Mouse (Mus musculus) heart, adult 18-20 months (tissue): ENCODE data around the gene Mars. TPM values are rescaled to one million over a fixed set of nuclear protein-coding genes. Genes with fewer than 3 reads are reported as not detected.
A peak's percentile ranks its signal among the peaks of the same experiment; 100 is the strongest.

Source experiments
- DNase-seq, 2 experiments: peaks; one replicate each; pipeline ENCODE4 v3.0.0; 2021 to 2022; ENCODE audit warnings: mixed read lengths in 1 of 2
- total RNA-seq, 2 experiments: library from RNA; stranded (reverse); gene quantifications; 2 replicates each; pipeline ENCODE4 v1.2.3; 2021

Gene Mars
- total RNA-seq, 2 experiments from 2014 or later: 43.7 to 44.8 TPM

DNA sequence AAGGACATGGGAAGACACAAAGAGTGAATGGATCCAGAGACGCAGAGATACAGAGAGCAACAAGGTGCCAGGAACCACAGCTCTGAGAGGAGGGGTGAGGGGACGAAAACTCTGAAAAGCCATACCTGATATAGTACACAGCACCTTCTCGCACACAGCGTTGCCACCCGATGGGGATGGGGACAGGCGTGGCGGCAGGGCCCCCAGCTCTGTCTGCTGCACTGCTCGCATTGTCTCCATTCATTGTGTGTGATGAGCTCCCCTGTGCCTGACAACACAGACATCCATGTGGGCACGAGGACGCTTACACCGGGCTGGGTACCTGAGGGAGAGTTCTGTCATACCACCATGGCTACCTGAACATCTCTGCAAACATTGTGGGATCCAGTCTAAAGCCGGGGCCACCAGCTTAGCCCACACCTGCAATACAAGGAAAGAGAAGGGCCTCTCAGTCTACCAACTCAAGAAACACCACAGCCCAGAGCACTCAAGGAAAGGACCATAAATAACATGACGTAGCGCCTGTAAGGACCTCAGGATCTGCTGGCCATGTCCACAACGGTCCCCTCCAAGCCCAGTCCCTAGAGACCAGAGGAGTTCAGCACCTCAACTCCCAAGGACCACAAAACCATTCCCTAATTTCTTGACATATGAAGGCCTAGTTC, 24.2 kb downstream of the Mars start:
- DNase-seq: no peak

DNA sequence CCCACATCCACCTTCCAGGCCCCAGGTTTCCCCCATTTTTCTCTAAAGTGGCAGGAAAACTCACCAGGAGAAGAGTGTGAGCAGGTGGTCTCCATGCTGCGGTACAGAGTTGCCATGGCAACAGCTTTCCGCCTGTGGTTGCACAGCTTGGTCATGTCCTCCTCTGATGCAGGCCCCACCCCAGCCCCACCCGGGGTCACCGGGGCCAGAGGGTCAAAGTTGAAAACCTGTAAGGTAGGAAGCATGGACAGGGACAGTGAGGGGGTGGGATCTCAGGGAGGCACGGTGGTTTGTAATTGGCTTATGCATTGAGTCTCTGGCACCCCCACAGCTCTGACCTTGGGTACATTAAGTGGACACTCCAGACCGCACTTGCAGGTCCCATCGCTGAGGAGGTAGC, 24.9 kb downstream of the Mars start:
- DNase-seq: no peak

DNA sequence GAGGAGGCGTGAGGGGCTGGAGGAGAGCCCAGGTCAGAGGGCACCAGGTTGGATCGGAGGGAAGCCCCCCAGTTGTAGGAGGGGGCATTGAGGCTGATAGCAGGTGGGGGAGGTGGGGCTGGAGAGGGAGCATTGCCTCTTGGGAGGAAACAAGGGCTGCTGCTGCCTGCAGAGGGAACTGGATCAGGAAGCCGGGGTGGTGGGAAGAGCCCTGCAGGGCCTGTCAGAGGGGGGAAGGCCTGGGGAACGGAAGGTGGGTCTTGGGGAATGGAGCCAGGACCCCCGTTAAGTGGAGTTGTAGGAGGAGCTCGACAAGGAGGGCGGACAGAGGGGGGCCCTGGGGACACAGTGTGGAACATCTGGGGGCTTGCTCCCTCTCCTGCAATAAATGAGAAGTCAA, 25.4 kb downstream of the Mars start:
- DNase-seq: no peak

DNA sequence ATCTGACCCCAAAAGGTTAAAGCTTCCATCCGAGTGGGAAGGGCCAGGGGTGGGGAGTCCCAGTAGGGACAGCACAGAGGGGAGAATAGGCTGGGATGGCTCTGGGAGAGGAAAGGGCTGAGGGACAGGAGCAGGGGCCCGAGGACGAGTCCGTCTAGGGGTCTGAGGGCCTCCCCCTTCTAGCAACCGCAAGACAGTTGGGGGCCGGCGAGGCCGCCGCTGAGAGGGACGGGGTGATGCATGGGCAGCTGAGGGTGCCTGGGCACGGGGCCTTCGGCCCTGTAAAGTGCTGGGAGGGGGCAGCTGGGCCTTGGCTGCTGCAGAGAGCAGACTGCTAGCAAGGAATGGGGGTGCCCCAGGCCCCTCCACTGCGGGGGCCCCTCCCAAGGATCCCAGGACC, 25.9 kb downstream of the Mars start:
- no peak for DNase-seq

DNA sequence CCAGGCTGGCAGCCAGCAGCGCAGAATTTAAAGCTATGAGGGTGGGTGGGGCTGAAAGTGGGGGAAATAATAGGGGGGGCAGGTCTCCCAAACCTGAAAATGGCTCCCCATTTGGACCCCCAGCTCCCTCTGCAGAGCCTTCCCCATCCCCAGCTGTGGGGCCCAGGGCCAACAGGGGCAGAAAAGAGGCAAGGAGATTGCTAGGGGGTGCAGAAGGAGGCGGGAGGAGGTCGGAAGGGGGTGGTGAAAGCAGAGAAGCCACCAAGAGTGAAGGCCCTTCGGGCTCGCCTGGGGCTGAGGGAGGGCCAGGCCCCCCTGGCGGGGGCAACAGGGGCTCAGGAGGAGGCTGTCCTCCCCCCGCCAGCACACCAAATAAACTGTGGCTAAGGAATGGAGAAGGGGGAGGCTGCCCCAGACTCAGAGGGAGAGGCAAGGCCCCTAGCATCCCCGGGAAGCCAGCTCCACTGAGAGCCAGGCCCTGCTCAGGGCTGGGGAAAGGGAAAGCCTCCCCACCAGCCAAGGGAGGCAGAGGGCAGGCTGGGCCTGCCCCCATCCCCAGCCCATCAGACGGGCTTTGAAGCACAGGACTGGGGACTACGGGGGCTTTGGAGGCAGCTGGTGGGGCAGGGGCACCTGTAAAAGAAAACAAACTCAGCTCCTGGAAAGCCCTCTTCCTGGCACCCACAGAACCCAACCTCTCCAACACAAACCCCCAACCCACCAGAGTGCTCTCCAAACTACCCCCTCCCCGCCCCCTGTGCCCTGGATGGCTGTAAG, 26.7 kb downstream of the Mars start:
- no peak for DNase-seq

DNA sequence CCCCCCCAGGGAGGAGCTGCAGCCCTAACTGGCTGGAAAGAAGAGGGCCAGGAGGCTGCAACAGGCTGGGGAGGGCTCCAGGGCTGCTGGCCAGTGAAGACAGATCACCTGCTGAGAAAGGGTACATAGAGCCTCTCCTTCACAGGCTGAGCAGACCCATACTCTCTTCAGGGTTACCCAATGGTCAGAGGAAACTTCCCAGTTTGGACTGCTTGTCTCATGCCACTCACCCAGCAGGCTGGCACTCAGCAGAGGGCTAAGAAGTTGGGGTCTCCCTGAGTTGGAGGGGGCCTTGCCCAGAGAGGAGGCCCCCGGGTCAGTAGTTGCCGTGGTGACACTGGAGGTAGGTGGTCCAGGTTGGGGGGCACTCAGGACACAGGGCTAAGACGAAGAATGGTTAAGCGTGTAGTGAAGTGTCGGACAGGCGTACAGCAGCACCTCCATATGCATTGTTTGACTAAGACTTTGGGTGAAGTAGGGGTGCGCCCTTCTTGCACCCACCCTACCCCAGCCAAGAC, 27.4 kb downstream of the Mars start:
- DNase-seq: no peak

DNA sequence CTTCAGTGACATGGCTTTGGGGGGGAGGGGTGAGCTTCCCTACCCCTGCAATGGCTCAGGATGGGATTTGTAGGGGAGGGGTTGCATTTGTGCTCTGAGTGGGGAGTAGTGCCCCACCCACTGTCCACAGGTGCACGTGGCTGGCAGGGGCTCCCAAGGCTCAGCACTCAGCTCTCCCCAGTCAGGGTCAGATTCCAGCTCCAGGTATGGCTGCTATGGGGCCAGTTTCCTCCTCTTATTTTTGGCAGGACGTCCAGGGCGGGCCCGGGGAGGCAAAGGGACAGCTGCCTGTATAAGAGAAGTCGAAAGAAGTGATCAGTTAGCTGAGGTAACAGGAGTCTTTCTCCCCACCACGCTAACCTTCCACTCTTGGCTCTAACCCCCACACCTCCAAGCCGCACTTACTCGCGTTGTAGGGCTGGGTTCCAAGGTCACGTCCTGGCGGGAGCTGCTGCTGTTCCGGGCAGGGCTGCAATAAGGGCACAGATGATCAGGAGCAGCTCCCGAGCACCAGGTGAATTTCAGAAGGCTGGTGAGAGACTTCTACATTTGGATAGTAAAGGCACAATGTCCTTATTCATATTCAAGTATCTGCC, 28.9 kb downstream of the Mars start:
- DNase-seq: no peak

DNA sequence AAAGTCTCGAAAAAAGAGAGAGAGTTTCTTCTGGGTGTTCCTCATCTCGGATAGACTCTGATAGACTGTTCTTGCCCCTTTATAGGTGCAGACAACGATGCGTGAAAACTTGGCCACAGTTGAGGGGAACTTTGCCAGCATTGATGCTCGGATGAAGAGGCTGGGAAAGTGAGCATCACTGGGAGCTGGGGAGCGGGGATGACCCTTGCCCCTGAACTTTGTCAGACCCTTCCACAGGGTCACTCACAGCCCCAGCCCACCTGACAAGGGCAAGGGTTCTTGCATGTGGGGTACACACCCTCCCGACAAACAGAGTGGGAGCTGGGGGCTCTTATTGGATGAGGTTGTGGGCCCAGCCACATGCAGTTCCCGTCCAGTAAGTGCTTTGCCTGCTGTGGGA, 30.3 kb downstream of the Mars start:
- no peak for DNase-seq

DNA sequence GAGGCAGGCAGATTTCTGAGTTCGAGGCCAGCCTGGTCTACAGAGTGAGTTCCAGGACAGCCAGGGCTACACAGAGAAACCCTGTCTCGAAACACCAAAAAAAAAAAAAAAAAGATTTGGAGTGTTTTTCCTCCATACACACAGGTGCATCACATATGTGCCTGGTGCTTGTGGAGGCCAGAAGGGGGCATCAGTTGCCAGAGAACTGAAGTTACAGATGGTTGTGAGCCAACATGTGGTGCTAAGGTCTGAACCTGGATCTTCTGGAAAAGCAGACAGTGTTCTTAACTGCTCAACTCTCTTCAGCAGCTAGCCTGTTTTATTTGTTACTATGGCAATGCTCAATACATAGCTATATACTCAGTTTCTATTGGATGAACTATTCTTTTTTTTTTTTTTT, 31.9 kb downstream of the Mars start:
- no peak for DNase-seq

DNA sequence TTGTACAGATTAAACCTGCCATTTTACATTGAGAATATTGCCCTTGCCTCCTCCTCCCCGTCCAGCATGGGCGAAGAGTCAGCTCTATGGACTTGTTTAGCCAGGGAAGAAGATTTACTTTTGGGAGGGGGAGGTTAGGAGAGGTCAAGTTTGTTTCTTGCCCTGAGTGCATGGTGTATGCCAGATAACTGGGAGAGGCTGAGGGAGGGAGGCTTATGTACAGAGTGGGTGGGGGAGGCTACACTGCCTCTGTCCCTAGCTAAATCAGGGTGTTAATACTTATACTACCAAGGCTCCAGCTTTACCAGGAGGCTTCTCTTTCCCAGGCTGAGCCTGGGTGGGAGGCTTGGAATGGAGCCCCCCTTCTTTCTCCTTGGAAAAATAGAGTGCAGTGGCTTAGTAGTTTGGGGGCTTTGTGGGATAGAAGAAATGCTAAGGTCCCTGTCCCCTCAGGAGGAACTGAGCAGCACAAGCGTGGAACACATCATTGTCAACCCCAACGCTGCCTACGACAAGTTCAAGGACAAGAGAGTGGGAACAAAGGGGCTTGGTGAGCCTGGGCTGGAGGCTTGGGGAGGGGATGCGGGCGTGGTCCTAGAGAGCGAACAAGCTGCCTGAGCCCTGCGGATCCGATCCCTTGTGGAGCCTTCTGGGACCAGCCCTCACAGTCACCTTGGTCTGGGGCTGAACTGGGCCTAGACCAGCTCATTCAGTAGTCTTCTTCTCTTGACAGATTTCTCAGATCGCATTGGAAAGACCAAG, 37.1 kb downstream of the Mars start:
- DNase-seq: no peak

DNA sequence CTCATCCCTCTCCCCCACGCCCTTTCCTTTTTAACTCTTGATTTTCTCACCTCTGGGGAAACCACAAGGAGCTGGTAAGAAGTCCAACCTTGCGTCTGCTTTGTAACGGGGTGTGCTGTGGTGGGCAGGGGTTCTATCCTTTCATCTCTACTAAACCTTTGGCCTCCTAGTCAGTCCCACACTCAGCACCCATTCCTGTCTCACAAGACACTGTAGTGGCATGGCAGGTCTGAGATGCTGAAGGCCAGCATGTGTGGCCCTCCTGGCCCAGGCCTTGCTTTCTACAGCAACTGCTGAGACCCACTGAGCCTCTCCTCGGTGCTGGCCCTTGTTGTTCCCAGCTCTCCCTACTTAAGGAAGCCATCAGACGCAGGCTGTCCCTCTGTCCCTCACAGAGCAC, 39.2 kb downstream of the Mars start:
- no peak for DNase-seq

DNA sequence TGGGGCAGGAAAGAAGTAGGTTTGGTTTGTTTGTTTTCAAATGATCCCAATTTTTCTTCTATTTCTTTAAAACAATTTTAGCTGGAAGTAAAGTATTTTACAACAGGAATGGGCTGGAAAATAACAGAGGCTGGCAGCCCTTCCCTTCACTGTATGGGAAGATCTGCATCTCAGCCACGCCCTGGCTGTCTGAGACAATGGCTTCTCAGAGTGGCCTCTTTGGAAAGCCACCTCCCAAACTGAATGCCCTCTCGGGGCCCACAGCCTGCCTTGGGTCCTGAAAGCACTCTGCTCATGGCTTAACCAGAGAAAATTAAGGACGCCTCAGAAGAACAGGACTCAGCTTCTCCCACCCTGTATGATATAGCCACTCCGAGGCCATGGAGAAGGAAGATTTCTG, 41.7 kb downstream of the Mars start:
- DNase-seq: no peak

DNA sequence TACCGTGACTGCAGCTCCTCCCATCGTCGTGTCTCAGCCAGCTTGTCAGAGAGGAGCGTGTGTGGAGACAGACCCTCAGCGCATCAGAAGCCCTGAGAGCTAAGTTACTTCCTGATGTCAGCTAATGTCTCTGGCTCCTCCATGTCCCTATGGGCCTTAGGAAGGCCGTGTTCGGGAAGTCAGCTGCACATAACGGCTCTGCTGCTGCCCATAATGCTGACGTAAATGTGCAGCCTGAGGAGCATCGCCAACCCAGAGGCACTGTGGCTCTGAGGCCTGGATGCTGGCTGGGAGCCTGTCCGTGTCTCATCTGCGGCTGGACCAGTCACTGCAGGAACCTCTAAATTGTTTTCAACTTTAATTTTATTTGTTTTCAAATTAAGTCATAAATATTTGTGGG, 42.5 kb downstream of the Mars start:
- DNase-seq: no peak

DNA sequence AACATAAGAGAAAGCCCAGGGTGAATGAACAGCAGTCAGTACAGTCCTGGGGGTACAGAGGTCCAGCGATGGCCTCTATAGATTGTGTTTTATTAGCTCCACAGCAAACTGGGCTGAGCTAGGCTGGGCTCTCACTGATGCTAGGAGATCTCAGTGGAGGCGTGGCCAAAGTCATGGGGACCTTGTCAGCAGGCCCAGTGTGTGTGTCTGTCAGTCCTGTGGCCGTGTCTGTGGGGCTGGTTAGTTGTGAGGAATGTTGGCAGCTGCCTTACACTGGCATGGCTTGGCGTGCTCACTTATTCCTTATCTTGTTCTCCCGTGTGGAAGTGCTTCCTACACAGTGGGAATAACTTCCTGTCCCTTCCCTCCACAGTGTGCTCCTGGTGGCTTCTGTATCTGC, 43.2 kb downstream of the Mars start:
- peak; percentile 53 to 76 for DNase-seq

DNA sequence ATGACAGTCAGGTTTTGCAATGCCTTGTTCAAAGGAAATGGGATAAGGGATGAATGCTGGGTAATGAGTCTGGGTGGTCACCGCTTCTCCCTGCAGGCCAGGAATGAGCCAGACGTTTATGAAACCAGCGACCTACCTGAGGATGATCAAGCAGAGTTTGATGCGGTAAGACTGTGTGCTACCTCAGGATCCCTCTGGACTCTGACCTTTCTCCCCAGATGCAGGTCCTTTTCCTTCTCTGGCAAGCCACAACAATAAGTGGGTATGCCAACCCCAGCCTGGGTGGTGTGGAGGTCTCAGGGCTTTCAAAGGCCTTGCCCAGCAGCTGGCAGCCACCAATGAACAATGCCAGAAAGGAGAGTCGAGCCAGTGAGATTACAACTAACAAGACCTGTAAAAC, 44.3 kb downstream of the Mars start:
- no peak for DNase-seq

DNA sequence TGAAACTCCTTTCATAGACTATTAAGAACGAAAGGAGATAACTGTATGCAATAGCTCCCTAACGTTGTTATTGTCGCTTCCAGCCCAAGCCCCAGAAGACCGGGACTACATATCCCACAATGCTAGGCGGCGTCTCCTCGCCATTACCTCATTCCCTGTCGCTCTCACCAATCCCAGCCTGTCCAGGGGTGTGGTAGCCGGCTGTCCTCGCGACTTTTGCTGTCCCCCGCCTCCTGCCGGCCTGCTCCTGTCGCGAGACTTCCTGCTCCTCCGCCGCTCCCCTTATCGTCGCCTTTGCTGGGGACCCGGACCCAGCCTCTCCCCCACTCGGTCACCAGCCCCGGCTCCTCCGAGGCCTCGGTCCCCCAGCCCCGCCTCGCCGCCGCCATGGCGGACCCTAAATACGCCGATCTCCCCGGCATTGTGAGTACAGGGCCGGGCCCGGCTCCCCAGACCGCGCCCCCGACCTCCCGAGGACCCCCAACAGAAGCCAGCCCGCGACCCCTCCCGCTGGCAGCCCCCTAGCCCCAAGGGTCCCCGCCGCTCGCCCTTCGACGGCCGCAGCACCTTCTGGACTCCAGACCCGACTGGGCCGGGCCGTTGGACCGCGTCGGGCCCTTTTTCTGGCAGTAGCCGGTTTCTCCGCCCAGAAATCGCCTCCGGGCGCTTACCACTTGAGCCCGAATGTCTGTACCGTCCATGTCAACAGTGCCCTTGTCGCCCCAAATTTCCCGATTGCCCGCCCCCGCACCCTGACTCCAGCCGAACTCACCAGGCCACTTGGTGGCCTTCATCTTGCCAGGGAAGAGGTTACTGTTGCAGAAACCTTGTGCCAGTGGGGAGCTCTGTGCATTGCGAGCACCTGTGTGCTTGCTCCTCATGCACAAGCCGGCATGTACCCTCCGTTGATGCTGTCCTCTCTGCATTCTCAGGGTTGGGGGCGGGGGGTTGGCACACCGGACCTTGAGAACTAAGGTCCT, 45.2 kb downstream of the Mars start, which contains the start of gene Dctn2:
TSS of gene Dctn2 (plus strand) at position 257 of the 980 bp plus-strand sequence.
- DNase-seq: peak; percentile 94 to 98

DNA sequence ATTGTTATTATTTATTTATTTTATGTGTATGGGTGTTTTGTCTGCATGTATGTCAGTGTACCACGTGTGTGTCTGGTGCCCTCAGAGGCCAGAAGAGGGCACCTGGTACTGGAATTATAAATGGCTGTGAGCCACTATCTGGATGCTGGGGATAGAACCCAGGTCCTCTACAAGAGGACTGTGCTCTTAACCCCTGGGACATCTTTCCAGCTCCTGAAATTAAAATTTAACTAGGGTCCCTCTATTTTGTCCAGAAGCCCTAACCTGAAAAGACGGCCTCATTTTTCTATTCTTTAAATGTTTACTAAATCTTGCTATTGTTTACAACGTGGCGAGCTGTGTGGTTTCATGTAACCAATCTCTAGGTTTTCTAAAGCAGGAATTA, 45.9 kb downstream of the Mars start:
- no peak for DNase-seq

DNA sequence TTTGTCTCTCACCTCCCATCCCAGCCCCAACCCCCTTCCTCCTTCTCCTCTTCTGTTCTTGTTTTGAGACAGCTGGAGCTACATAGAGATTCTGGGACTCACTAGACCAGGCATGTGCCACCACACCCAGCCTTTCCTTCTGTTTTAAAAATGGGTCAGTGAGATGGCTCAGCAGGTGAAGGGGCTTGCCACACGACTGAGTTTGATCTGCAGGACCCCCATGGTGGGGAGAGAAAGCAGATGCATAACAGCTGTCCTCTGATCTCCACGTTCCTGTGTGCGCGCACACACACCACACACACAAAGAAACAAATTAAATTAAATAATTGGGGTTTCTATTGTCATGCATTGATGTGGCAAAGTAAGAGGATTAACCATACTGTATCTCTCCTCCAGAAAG, 46.6 kb downstream of the Mars start:
- no peak for DNase-seq

DNA sequence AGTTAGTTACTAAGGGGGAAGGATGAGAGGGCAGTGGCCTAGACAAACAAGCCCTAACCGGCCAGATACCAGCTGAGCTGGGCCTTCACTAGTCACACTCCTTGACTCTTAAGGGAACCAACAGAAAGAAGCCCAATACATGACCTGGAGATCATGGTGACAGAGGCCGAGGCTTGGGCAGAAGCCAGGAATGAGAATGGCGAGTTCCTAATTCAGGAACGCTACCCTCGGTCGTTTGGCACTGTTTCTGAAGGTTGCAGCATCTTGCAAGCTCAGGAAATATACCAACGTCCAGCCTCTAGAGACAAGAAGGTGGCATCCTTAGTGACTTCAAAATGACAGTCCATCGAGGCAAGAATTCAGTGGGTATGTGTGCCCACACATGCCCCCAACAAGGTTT, 47.2 kb downstream of the Mars start:
- DNase-seq: no peak

DNA sequence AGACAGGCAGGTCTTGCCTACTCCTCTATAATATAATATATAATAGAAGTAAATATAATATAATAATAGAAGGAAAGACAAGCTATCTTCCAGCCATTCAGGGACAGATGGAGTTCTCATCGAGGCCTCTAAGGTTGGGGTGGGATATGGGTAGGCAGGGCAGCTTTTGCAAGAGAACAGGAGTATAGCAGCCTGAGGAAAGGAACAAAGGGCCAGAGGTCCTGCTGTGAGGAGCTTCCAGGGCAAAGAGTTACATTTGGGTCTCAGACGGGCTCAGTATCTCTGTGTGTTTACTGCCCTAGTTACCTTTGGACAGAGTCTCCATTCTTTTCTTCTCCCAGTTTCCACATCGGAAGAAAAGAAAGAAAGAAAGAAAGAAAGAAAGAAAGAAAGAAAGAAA, 48.0 kb downstream of the Mars start:
- DNase-seq: no peak
